ENCODE assay signal across 7 mouse cellular contexts in the genomic region with DNA sequence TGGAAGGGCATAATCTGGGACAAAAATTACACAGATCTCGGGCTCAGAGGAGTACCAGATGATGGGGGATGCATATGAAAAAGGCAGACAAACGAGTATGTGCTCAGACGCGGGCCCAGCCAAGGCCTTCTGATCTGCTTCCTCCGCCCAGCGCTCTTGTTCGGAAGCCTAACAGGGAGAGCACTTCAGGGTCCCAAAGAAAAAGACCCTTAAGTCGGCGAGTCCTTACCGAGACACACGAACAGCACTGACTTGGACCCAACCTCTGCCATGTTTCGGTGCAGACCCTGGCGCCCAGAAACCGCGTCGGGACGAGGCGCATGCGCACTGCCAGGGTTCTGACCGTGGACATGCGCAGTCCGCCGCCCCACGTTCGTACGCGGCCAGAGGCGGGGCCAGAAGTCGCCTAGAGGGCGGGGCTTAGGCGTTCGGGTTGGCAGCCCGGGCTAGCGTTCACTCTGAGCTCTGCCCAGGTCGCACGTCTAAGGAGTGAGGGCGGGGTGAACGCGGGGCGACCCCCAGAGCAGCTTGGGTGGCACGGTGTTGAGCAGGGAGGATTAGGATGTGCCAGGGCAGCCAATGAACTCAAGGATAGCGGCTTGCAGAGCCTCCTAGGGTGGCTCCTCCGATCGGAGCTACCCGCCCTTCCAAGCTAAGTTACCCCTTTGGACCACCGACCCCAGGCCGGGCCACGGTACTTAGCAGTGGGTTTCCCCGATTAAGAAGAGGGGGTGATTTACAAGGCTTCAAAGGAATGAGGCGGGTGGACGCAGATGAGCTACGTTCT. TPM values are rescaled to one million over a fixed set of nuclear protein-coding genes. Genes with fewer than 3 reads are reported as not detected.
DNase-seq lines count a peak whose midpoint lies in the region; ATAC-seq and TF ChIP-seq lines count a peak whose summit lies in the region.

A gene (minus strand): TSS at position 329 of the 787 bp plus-strand sequence.
A gene (plus strand): TSS at position 408 of the 787 bp plus-strand sequence.

- no peaks in the 10 kb centered on the region for H3K36me3 ChIP-seq in embryonic facial prominence, embryonic 11.5 days (replicated peaks; ENCODE audit: control insufficient read depth, insufficient read depth, low read depth, low read length)
- no peaks in the 10 kb centered on the region for H3K36me3 ChIP-seq in kidney, adult 2 months (ENCODE audit: control insufficient read depth, insufficient read depth, low read length)
- no peaks in the 10 kb centered on the region for H3K36me3 ChIP-seq in limb, embryonic 12.5 days
- no peaks in the 10 kb centered on the region for H3K36me3 ChIP-seq in midbrain, embryonic 15.5 days (replicated peaks)
- no peaks in the 10 kb centered on the region for H3K36me3 ChIP-seq in spleen, adult 2 months (ENCODE audit: control insufficient read depth, insufficient read depth, low read length)

- no peaks in the 10 kb centered on the region for H3K27me3 ChIP-seq in embryonic facial prominence, embryonic 11.5 days (ENCODE audit: control insufficient read depth, insufficient read depth, low read length)
- no peaks in the 10 kb centered on the region for H3K27me3 ChIP-seq in kidney, adult 2 months (replicated peaks; ENCODE audit: control insufficient read depth, insufficient read depth, low read length)
- H3K27me3 ChIP-seq in limb, embryonic 12.5 days, result no peaks in the 10 kb centered on the region
- H3K27me3 ChIP-seq in midbrain, embryonic 15.5 days (replicated peaks), result no peaks in the 10 kb centered on the region
- H3K27me3 ChIP-seq in spleen, adult 2 months (ENCODE audit: control insufficient read depth, insufficient read depth, low read length), result no peaks in the 10 kb centered on the region

- no peak for TF ChIP-seq CTCF in kidney, adult 2 months (conservative IDR thresholded peaks at IDR 0.05; ENCODE audit: insufficient read depth, insufficient read length, low read depth, low read length)
- TF ChIP-seq CTCF in spleen, adult 2 months (IDR thresholded peaks at IDR 0.05; ENCODE audit: extremely low read depth, insufficient read depth, insufficient read length, insufficient replicate concordance), result no peak

- WGBS in embryonic facial prominence, embryonic 11.5 days, result under 1% methylated on average over 50 of the region's 52 CpGs
- WGBS in kidney, adult 2 months, result under 1% methylated on average over 52 of the region's 52 CpGs
- WGBS in limb, embryonic 12.5 days, result under 1% methylated on average over 52 of the region's 52 CpGs
- WGBS in midbrain, embryonic 15.5 days, result under 1% methylated on average over 52 of the region's 52 CpGs
- under 1% methylated on average over 52 of the region's 52 CpGs for WGBS in spleen, adult 2 months

- no peak within 1 kb of the TSS for H3K27ac ChIP-seq in embryonic facial prominence, embryonic 11.5 days (replicated peaks; ENCODE audit: low read depth, low read length)
- H3K27ac ChIP-seq in kidney, adult 2 months (ENCODE audit: insufficient read depth, low read depth, low read length), result peak within 1 kb of the TSS; percentile 95
- H3K27ac ChIP-seq in limb, embryonic 12.5 days, result no peak within 1 kb of the TSS; the same call in 1 of the 2 replicates
- peak within 1 kb of the TSS; percentile 74 for H3K27ac ChIP-seq in midbrain, embryonic 15.5 days
- H3K27ac ChIP-seq in spleen, adult 2 months (ENCODE audit: insufficient read depth, low read length), result peak within 1 kb of the TSS; percentile 44; the same call in 1 of the 2 replicates

- H3K4me3 ChIP-seq in embryonic facial prominence, embryonic 11.5 days (ENCODE audit: low read depth, low read length), result peak within 1 kb of the TSS; percentile 74
- peak within 1 kb of the TSS; percentile 94 for H3K4me3 ChIP-seq in kidney, adult 2 months (ENCODE audit: insufficient read depth, low read depth, low read length)
- peak within 1 kb of the TSS; percentile 71 for H3K4me3 ChIP-seq in limb, embryonic 12.5 days (replicated peaks)
- H3K4me3 ChIP-seq in midbrain, embryonic 15.5 days, result peak within 1 kb of the TSS; percentile 64
- H3K4me3 ChIP-seq in spleen, adult 2 months (ENCODE audit: extremely low read depth, insufficient read depth, insufficient read length), result peak within 1 kb of the TSS; percentile 88

- H3K4me1 ChIP-seq in embryonic facial prominence, embryonic 11.5 days (ENCODE audit: control insufficient read depth, insufficient read depth, low read length), result no peaks in the 10 kb centered on the region
- peaks cover 10% of the 10 kb centered on the region; the same call in 1 of the 2 replicates for H3K4me1 ChIP-seq in kidney, adult 2 months (ENCODE audit: control insufficient read depth, insufficient read depth, low read length)
- peaks cover 17% of the 10 kb centered on the region for H3K4me1 ChIP-seq in limb, embryonic 12.5 days (replicated peaks)
- H3K4me1 ChIP-seq in midbrain, embryonic 15.5 days, result peaks cover 22% of the 10 kb centered on the region
- H3K4me1 ChIP-seq in spleen, adult 2 months (ENCODE audit: control insufficient read depth, insufficient read depth, insufficient read length), result peaks cover 7% of the 10 kb centered on the region; the same call in 1 of the 2 replicates

- DNase-seq in adrenal gland, postnatal 14 days, result peak; percentile 97
- peak; percentile 95 for DNase-seq in embryonic facial prominence, embryonic 11.5 days (ENCODE audit: low spot score)
- peak; percentile 96 to 97 for DNase-seq in heart, adult 18-20 months
- DNase-seq in kidney, adult 2 months, result peak; percentile 97
- DNase-seq in spleen, adult 2 months (ENCODE audit: low read depth in 1 of 2, low spot score in 2 of 2), result peak; percentile 68 to 92

- H3K4me2 ChIP-seq in embryonic facial prominence, embryonic 11.5 days (ENCODE audit: low read depth, low read length), result peak within 1 kb of the TSS; percentile 91
- peak within 1 kb of the TSS; percentile 96 for H3K4me2 ChIP-seq in limb, embryonic 12.5 days
- peak within 1 kb of the TSS; percentile 69 for H3K4me2 ChIP-seq in midbrain, embryonic 15.5 days

- H3K9ac ChIP-seq in embryonic facial prominence, embryonic 11.5 days (replicated peaks; ENCODE audit: low read length), result peak within 1 kb of the TSS; percentile 92
- peak within 1 kb of the TSS; percentile 79 for H3K9ac ChIP-seq in limb, embryonic 12.5 days (replicated peaks)
- H3K9ac ChIP-seq in midbrain, embryonic 15.5 days, result peak within 1 kb of the TSS; percentile 72

- TF ChIP-seq POLR2A in kidney, adult 2 months (IDR thresholded peaks at IDR 0.05; ENCODE audit: low read depth, low read length), result peak; percentile 51
- peak; percentile 31 for TF ChIP-seq POLR2A in spleen, adult 2 months (IDR thresholded peaks at IDR 0.05; ENCODE audit: low read depth, low read length)

- no peaks in the 10 kb centered on the region for H3K9me3 ChIP-seq in embryonic facial prominence, embryonic 11.5 days (replicated peaks; ENCODE audit: control insufficient read depth, low read length)
- 0 out of 2 replicates have a peak, but pooled peaks cover 2% of the 10 kb centered on the region for H3K9me3 ChIP-seq in limb, embryonic 12.5 days
- no peaks in the 10 kb centered on the region for H3K9me3 ChIP-seq in midbrain, embryonic 15.5 days

- ATAC-seq in embryonic facial prominence, embryonic 11.5 days (replicated peaks; ENCODE audit: insufficient number of reproducible peaks, low FRiP score, low TSS enrichment, low read depth), result peak; percentile 98
- ATAC-seq in limb, embryonic 12.5 days (ENCODE audit: insufficient number of reproducible peaks, insufficient read depth, low FRiP score, low TSS enrichment, low read depth), result peak; percentile 97
- peak; percentile 98 for ATAC-seq in midbrain, embryonic 15.5 days (replicated peaks)

RNA-seq across cellular contexts. Expression of the first gene that starts in this region (rescaled TPM):
- 56.6 and 65.3 TPM in 2 replicates for total RNA-seq in adrenal gland, postnatal 14 days (2021)
- 202 and 207 TPM in 2 replicates for polyA plus RNA-seq in embryonic facial prominence, embryonic 11.5 days (2014; fragmentation: Nextera tagmentation; extraction: Ambion mirVana)
- total RNA-seq in heart, adult 18-20 months (2021), result 10 to 100 TPM; 31.7 to 33.0 TPM
- polyA plus RNA-seq in kidney, adult 2 months (2012; rRNA removed), result 9.6 and 12.2 TPM in 2 replicates
- polyA plus RNA-seq in limb, embryonic 12.5 days (2016; fragmentation: Nextera tagmentation; extraction: Ambion mirVana), result 164 and 170 TPM in 2 replicates
- 102 and 105 TPM in 2 replicates for polyA plus RNA-seq in midbrain, embryonic 15.5 days (2015; fragmentation: Nextera tagmentation; extraction: Ambion mirVana)
- 4.1 and 7.0 TPM in 2 replicates for polyA plus RNA-seq in spleen, adult 2 months (2012; rRNA removed)

RNA-seq across cellular contexts. Expression of the second gene that starts in this region (rescaled TPM):
- 3.6 and 4.7 TPM in 2 replicates for total RNA-seq in adrenal gland, postnatal 14 days (2021)
- 22.0 and 23.2 TPM in 2 replicates for polyA plus RNA-seq in embryonic facial prominence, embryonic 11.5 days (2014; fragmentation: Nextera tagmentation; extraction: Ambion mirVana)
- 1 to 10 TPM; 1.3 to 2.4 TPM for total RNA-seq in heart, adult 18-20 months (2021)
- 11.6 and 13.5 TPM in 2 replicates for polyA plus RNA-seq in kidney, adult 2 months (2012; rRNA removed)
- 14.6 and 15.9 TPM in 2 replicates for polyA plus RNA-seq in limb, embryonic 12.5 days (2016; fragmentation: Nextera tagmentation; extraction: Ambion mirVana)
- polyA plus RNA-seq in midbrain, embryonic 15.5 days (2015; fragmentation: Nextera tagmentation; extraction: Ambion mirVana), result 51.0 and 55.8 TPM in 2 replicates
- polyA plus RNA-seq in spleen, adult 2 months (2012; rRNA removed), result 1.3 and 1.8 TPM in 2 replicates

Comparison
In these comparisons a context has a peak if more than half of its experiments do, and no peak if none do; other contexts are left out.
1. H3K27ac ChIP-seq: peak in kidney, adult 2 months (single experiment), midbrain, embryonic 15.5 days (single experiment) and spleen, adult 2 months (single experiment); none in embryonic facial prominence, embryonic 11.5 days (single experiment) and limb, embryonic 12.5 days (single experiment).
2. Peak in every context shown above with its lines, with median percentiles within 50 percentile points of each other: DNase-seq, ATAC-seq, H3K4me2 ChIP-seq, H3K4me3 ChIP-seq and H3K9ac ChIP-seq.